Mouse (Mus musculus) activated CD4-positive, CD25-positive, alpha-beta regulatory T cell, adult 4 months (primary cell): Measurements from ENCODE around the gene Dcaf6. TPM values are rescaled to one million over a fixed set of nuclear protein-coding genes. Genes with fewer than 3 reads are reported as not detected.

Experiments
- ATAC-seq: one replicate; pipeline ENCODE4 v1.8.0; 2017
- polyA plus RNA-seq, 2 experiments: library from polyadenylated mRNA; unstranded; fragments of 100-300 nt; shearing (Covaris generic); gene quantifications; one replicate each; pipeline ENCODE4 v1.2.1; 2017

Dcaf6 gene
- polyA plus RNA-seq, 2 experiments from 2014 or later, result 5.8 to 8.0 TPM

- ATAC-seq, result no peak
These were observed 139.9 kb downstream of the Dcaf6 start for GRCm38 (mm10) chr1:165320141-165320934.

- no peak for ATAC-seq
These were observed 143.9 kb downstream of the Dcaf6 start for GRCm38 (mm10) chr1:165316361-165316760.

- ATAC-seq, result no peak
These were observed 152.1 kb downstream of the Dcaf6 start for GRCm38 (mm10) chr1:165308180-165308579.

GRCm38 (mm10) chr1:165304341-165304740 lies 155.9 kb downstream of the Dcaf6 start:
- no peak for ATAC-seq

- no peak for ATAC-seq
These were observed 157.1 kb downstream of the Dcaf6 start for GRCm38 (mm10) chr1:165303209-165303608.

- no peak for ATAC-seq
These were observed 157.6 kb downstream of the Dcaf6 start for GRCm38 (mm10) chr1:165302455-165303208.

GRCm38 (mm10) chr1:165301567-165301966 lies 158.7 kb downstream of the Dcaf6 start:
- ATAC-seq, result no peak

- no peak for ATAC-seq
These were observed 159.2 kb downstream of the Dcaf6 start for GRCm38 (mm10) chr1:165301108-165301507.

- ATAC-seq, result no peak
These were observed 164.8 kb downstream of the Dcaf6 start, which contains the start of gene Gpr161 for GRCm38 (mm10) chr1:165295489-165295888. TSS of gene Gpr161 (plus strand) at chr1:165295789.

GRCm38 (mm10) chr1:165291606-165292005 lies 168.7 kb downstream of the Dcaf6 start:
- ATAC-seq, result no peak

- ATAC-seq, result no peak
These were observed 170.4 kb downstream of the Dcaf6 start for GRCm38 (mm10) chr1:165289831-165290230.

GRCm38 (mm10) chr1:165288165-165288564 lies 172.1 kb downstream of the Dcaf6 start:
- ATAC-seq, result no peak

- ATAC-seq, result no peak
These were observed 176.2 kb downstream of the Dcaf6 start for GRCm38 (mm10) chr1:165284096-165284495.

- ATAC-seq, result no peak
These were observed 177.3 kb downstream of the Dcaf6 start for GRCm38 (mm10) chr1:165282967-165283345.

- no peak for ATAC-seq
These were observed 177.9 kb downstream of the Dcaf6 start for GRCm38 (mm10) chr1:165282222-165282966.

- ATAC-seq, result no peak
These were observed 178.7 kb downstream of the Dcaf6 start for GRCm38 (mm10) chr1:165281351-165282221.

GRCm38 (mm10) chr1:165280741-165281140 lies 179.5 kb downstream of the Dcaf6 start:
- no peak for ATAC-seq

Other genes starting within 250 kb of the Dcaf6 start
- 100 to 1,000 TPM; 115 to 125 TPM for gene Tiprl, start 223.5 kb downstream of the Dcaf6 start, polyA plus RNA-seq
- gene Gpr161, start 164.7 kb downstream of the Dcaf6 start, polyA plus RNA-seq, result not detected
- 10 to 100 TPM; 68.3 to 83.6 TPM for gene Mpc2, start 162 bp upstream of the Dcaf6 start, polyA plus RNA-seq
- gene Adcy10, start 24.7 kb upstream of the Dcaf6 start, polyA plus RNA-seq, result under 1 TPM in 1 of 2 experiments, not detected in 1; 0.75 TPM
- 1 to 10 TPM in 1 of 2 experiments, not detected in 1; 1.4 TPM for gene Mpzl1, start 174.1 kb upstream of the Dcaf6 start, polyA plus RNA-seq
- 100 to 1,000 TPM; 110 to 112 TPM for gene Rcsd1, start 249.3 kb upstream of the Dcaf6 start, polyA plus RNA-seq